Mouse (Mus musculus): Measurements from ENCODE around the gene Adrb1. TPM values are rescaled to one million over a fixed set of nuclear protein-coding genes. Genes with fewer than 3 reads are reported as not detected.

Adrb1 gene
- polyA plus RNA-seq (2014; fragmentation: Nextera tagmentation; extraction: Ambion mirVana) = 0.06 and 0.07 TPM in 2 replicates

GRCm38 (mm10) chr19:56721387-56722211, at the start of gene Adrb1:
Gene Adrb1, plus strand, starts transcription at chr19:56722199.
- Histone ChIP-seq H3K9me3 (ENCODE audit: control insufficient read depth, low read length) (no peaks in the 10 kb centered on the region), H3K4me1 (ENCODE audit: control insufficient read depth, insufficient read depth, low read length) (peaks cover 11% of the 10 kb centered on the region), H3K9ac (ENCODE audit: low read depth, low read length) (peak within 1 kb of the TSS; percentile 40; the same call in 1 of the 2 replicates), H3K4me2 (replicated peaks; ENCODE audit: low read depth, low read length) (peak within 1 kb of the TSS; percentile 92), H3K27me3 (ENCODE audit: control insufficient read depth, insufficient read depth, low read length) (peaks cover 73% of the 10 kb centered on the region), H3K27ac (ENCODE audit: low read depth, low read length) (no peak within 1 kb of the TSS), H3K4me3 (ENCODE audit: low read length) (peak within 1 kb of the TSS; percentile 48), H3K36me3 (ENCODE audit: control insufficient read depth, insufficient read depth, low read length) (no peaks in the 10 kb centered on the region)
- peak; percentile 40; the same call in 1 of the 2 replicates for ATAC-seq (ENCODE audit: low FRiP score, low TSS enrichment)
- WGBS = 1% methylated on average over 41 of the region's 63 CpGs

GRCm38 (mm10) chr19:56675690-56676089, 46.3 kb upstream of the Adrb1 start:
- ATAC-seq (ENCODE audit: low FRiP score, low TSS enrichment) = no peak
- Histone ChIP-seq H3K27me3 (ENCODE audit: control insufficient read depth, insufficient read depth, low read length) (peaks cover 3% of the 10 kb centered on the region; the same call in 1 of the 2 replicates), H3K9me3 (ENCODE audit: control insufficient read depth, low read length) (no peaks in the 10 kb centered on the region), H3K4me3 (ENCODE audit: low read length) (no peak overlapping the region), H3K4me2 (replicated peaks; ENCODE audit: low read depth, low read length) (no peak overlapping the region), H3K27ac (ENCODE audit: low read depth, low read length) (no peak overlapping the region), H3K4me1 (ENCODE audit: control insufficient read depth, insufficient read depth, low read length) (peaks cover 8% of the 10 kb centered on the region), H3K36me3 (ENCODE audit: control insufficient read depth, insufficient read depth, low read length) (no peaks in the 10 kb centered on the region), H3K9ac (ENCODE audit: low read depth, low read length) (no peak overlapping the region)
- 84% methylated on average over 5 of the region's 5 CpGs for WGBS

- 89% methylated on average over 4 of the region's 4 CpGs for WGBS
- Histone ChIP-seq H3K4me1 (ENCODE audit: control insufficient read depth, insufficient read depth, low read length) (peaks cover 8% of the 10 kb centered on the region), H3K27ac (ENCODE audit: low read depth, low read length) (no peak overlapping the region), H3K9ac (ENCODE audit: low read depth, low read length) (no peak overlapping the region), H3K36me3 (ENCODE audit: control insufficient read depth, insufficient read depth, low read length) (no peaks in the 10 kb centered on the region), H3K4me2 (replicated peaks; ENCODE audit: low read depth, low read length) (no peak overlapping the region), H3K9me3 (ENCODE audit: control insufficient read depth, low read length) (no peaks in the 10 kb centered on the region), H3K4me3 (ENCODE audit: low read length) (no peak overlapping the region), H3K27me3 (ENCODE audit: control insufficient read depth, insufficient read depth, low read length) (peaks cover 3% of the 10 kb centered on the region; the same call in 1 of the 2 replicates)
- no peak for ATAC-seq (ENCODE audit: low FRiP score, low TSS enrichment)
These were observed 45.5 kb upstream of the Adrb1 start for GRCm38 (mm10) chr19:56676506-56676905.

GRCm38 (mm10) chr19:56677611-56678010, 44.4 kb upstream of the Adrb1 start:
- H3K4me3 ChIP-seq (ENCODE audit: low read length) = no peak overlapping the region
- no peaks in the 10 kb centered on the region for H3K36me3 ChIP-seq (ENCODE audit: control insufficient read depth, insufficient read depth, low read length)
- ATAC-seq (ENCODE audit: low FRiP score, low TSS enrichment) = no peak
- H3K4me2 ChIP-seq (replicated peaks; ENCODE audit: low read depth, low read length) = no peak overlapping the region
- no peak overlapping the region for H3K9ac ChIP-seq (ENCODE audit: low read depth, low read length)
- 28% methylated on average over 8 of the region's 8 CpGs for WGBS
- peaks cover 8% of the 10 kb centered on the region for H3K4me1 ChIP-seq (ENCODE audit: control insufficient read depth, insufficient read depth, low read length)
- H3K9me3 ChIP-seq (ENCODE audit: control insufficient read depth, low read length) = no peaks in the 10 kb centered on the region
- H3K27ac ChIP-seq (ENCODE audit: low read depth, low read length) = no peak overlapping the region
- H3K27me3 ChIP-seq (ENCODE audit: control insufficient read depth, insufficient read depth, low read length) = peaks cover 3% of the 10 kb centered on the region; the same call in 1 of the 2 replicates

GRCm38 (mm10) chr19:56678516-56678915, 43.5 kb upstream of the Adrb1 start:
- Histone ChIP-seq H3K27ac (ENCODE audit: low read depth, low read length) (no peak overlapping the region), H3K36me3 (ENCODE audit: control insufficient read depth, insufficient read depth, low read length) (no peaks in the 10 kb centered on the region), H3K9ac (ENCODE audit: low read depth, low read length) (no peak overlapping the region), H3K4me1 (ENCODE audit: control insufficient read depth, insufficient read depth, low read length) (peaks cover 8% of the 10 kb centered on the region), H3K9me3 (ENCODE audit: control insufficient read depth, low read length) (no peaks in the 10 kb centered on the region), H3K27me3 (ENCODE audit: control insufficient read depth, insufficient read depth, low read length) (peaks cover 3% of the 10 kb centered on the region; the same call in 1 of the 2 replicates), H3K4me3 (ENCODE audit: low read length) (no peak overlapping the region), H3K4me2 (replicated peaks; ENCODE audit: low read depth, low read length) (no peak overlapping the region)
- no peak for ATAC-seq (ENCODE audit: low FRiP score, low TSS enrichment)
- 67% methylated on average over 9 of the region's 9 CpGs for WGBS

GRCm38 (mm10) chr19:56679213-56679965, 42.6 kb upstream of the Adrb1 start:
- ATAC-seq (ENCODE audit: low FRiP score, low TSS enrichment) = no peak
- Histone ChIP-seq H3K4me2 (replicated peaks; ENCODE audit: low read depth, low read length) (no peak overlapping the region), H3K9ac (ENCODE audit: low read depth, low read length) (no peak overlapping the region), H3K4me3 (ENCODE audit: low read length) (no peak overlapping the region), H3K27me3 (ENCODE audit: control insufficient read depth, insufficient read depth, low read length) (peaks cover 5% of the 10 kb centered on the region; the same call in 1 of the 2 replicates), H3K4me1 (ENCODE audit: control insufficient read depth, insufficient read depth, low read length) (peaks cover 8% of the 10 kb centered on the region), H3K36me3 (ENCODE audit: control insufficient read depth, insufficient read depth, low read length) (no peaks in the 10 kb centered on the region), H3K9me3 (ENCODE audit: control insufficient read depth, low read length) (no peaks in the 10 kb centered on the region), H3K27ac (ENCODE audit: low read depth, low read length) (no peak overlapping the region)
- WGBS = 81% methylated on average over 18 of the region's 18 CpGs

- Histone ChIP-seq H3K27ac (ENCODE audit: low read depth, low read length) (no peak overlapping the region), H3K4me1 (ENCODE audit: control insufficient read depth, insufficient read depth, low read length) (peaks cover 8% of the 10 kb centered on the region), H3K9me3 (ENCODE audit: control insufficient read depth, low read length) (no peaks in the 10 kb centered on the region), H3K9ac (ENCODE audit: low read depth, low read length) (no peak overlapping the region), H3K36me3 (ENCODE audit: control insufficient read depth, insufficient read depth, low read length) (no peaks in the 10 kb centered on the region), H3K4me2 (replicated peaks; ENCODE audit: low read depth, low read length) (no peak overlapping the region), H3K4me3 (ENCODE audit: low read length) (no peak overlapping the region), H3K27me3 (ENCODE audit: control insufficient read depth, insufficient read depth, low read length) (peaks cover 5% of the 10 kb centered on the region; the same call in 1 of the 2 replicates)
- ATAC-seq (ENCODE audit: low FRiP score, low TSS enrichment) = no peak
- WGBS = 78% methylated on average over 7 of the region's 7 CpGs
These were observed 42.0 kb upstream of the Adrb1 start for GRCm38 (mm10) chr19:56679992-56680391.

- H3K4me3 ChIP-seq (ENCODE audit: low read length) = no peak overlapping the region
- 89% methylated on average over 7 of the region's 7 CpGs for WGBS
- H3K9ac ChIP-seq (ENCODE audit: low read depth, low read length) = no peak overlapping the region
- no peaks in the 10 kb centered on the region for H3K9me3 ChIP-seq (ENCODE audit: control insufficient read depth, low read length)
- no peaks in the 10 kb centered on the region for H3K36me3 ChIP-seq (ENCODE audit: control insufficient read depth, insufficient read depth, low read length)
- H3K4me1 ChIP-seq (ENCODE audit: control insufficient read depth, insufficient read depth, low read length) = peaks cover 11% of the 10 kb centered on the region
- H3K27ac ChIP-seq (ENCODE audit: low read depth, low read length) = no peak overlapping the region
- ATAC-seq (ENCODE audit: low FRiP score, low TSS enrichment) = no peak
- H3K27me3 ChIP-seq (ENCODE audit: control insufficient read depth, insufficient read depth, low read length) = peaks cover 5% of the 10 kb centered on the region
- no peak overlapping the region for H3K4me2 ChIP-seq (replicated peaks; ENCODE audit: low read depth, low read length)
These were observed 39.7 kb upstream of the Adrb1 start for GRCm38 (mm10) chr19:56682297-56682696.

GRCm38 (mm10) chr19:56682843-56683242, 39.2 kb upstream of the Adrb1 start:
- 74% methylated on average over 7 of the region's 7 CpGs for WGBS
- Histone ChIP-seq H3K9ac (ENCODE audit: low read depth, low read length) (no peak overlapping the region), H3K27ac (ENCODE audit: low read depth, low read length) (no peak overlapping the region), H3K4me2 (replicated peaks; ENCODE audit: low read depth, low read length) (no peak overlapping the region), H3K36me3 (ENCODE audit: control insufficient read depth, insufficient read depth, low read length) (no peaks in the 10 kb centered on the region), H3K4me3 (ENCODE audit: low read length) (no peak overlapping the region), H3K9me3 (ENCODE audit: control insufficient read depth, low read length) (no peaks in the 10 kb centered on the region), H3K27me3 (ENCODE audit: control insufficient read depth, insufficient read depth, low read length) (peaks cover 5% of the 10 kb centered on the region), H3K4me1 (ENCODE audit: control insufficient read depth, insufficient read depth, low read length) (peaks cover 10% of the 10 kb centered on the region)
- no peak for ATAC-seq (ENCODE audit: low FRiP score, low TSS enrichment)

Data from kidney, embryonic 14.5 days (tissue).